Mouse (Mus musculus) right cerebral cortex, postnatal 10 days (tissue): ENCODE data around the gene Tbx15.
A peak's percentile ranks its signal among the peaks of the same experiment; 100 is the strongest.

Experiments used
- DNase-seq, 2 experiments: peaks; one replicate each; pipeline ENCODE4 v3.0.0; 2021; ENCODE audit warnings: low spot score in 2 of 2

Tbx15 gene

DNA sequence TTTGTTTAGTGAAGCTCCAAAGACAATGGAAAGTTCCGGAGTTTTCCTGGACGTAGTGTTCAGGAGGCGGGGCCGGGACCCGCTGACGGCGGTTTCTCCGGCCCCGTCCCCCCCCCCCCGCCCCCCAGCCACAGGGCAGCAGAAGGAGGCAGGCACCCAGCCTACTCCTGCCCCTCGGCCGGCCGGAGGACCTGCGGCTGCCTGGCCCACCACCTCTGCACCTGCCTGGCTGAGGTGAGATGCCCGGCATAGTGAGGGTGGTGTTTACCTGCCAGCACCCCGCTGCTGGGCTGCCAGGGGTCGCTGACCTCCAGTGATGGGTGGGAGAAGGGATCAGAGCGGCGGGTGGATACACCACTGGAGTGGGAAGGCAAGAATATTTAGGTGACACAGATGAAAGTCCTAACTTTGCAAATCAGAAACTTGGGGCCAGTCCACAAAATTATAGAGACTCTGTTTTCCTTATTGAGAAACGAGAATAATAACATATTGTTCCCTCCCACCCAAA, at the start of gene Tbx15:
TSS of gene Tbx15 (plus strand) at position 169 of the 508 bp plus-strand sequence.
- DNase-seq: no peak

DNA sequence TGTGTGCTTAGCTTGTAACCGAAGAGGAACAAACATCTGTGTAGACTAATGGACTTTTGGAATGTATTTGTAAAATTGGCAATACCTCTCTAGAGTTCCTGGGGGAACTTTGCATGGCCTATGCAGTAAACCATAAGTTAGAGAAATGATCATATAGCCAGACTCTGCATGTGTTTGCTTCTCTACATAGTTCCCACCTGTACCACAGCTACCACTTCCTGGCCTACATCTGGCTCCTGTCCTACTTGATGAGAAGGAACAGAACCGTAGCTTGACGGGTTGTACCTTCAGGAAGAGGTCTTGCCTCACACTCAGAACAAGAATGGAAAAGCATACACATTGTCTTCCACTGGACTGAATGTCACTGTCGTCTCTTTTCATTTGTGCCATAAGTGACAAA, 46.6 kb upstream of the Tbx15 start:
- no peak for DNase-seq

DNA sequence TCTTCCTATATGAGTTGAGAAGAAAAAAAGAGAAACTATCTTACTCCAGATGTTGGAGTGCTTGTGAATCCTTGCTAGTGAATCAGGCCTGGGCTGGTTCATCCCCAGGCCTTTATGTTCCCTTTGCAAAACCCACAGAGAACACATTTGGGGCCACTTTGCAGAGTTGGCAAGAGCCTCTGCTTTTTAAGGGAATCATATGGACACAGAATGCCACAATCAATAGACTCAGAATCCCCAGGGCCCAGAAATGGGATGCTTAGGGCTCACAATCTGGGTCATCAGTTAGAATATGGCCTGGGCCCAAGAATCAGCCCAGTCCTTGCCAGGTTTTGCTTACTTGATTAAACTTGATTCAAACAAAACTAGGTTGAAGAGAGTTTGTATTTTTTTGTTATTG, 36.9 kb upstream of the Tbx15 start:
- no peak for DNase-seq

DNA sequence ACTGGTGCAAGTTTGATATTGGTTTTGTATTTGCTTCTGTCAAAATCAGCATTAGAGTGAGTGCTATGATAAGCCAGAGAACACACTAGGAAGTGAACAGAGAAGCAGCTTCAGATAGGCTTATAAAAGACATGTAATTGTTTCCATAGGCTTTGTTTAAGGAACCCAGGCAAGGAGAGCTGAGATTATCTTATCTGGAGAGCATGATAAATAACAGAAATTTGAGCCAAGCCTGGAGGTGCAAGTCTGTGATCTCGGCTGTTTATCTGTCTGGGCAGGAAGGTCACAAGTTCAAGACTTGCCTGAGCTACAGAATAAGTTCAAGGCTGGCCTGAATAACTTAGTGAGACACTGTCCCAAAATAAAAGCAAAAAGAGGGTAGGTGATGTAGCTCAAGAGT, 31.8 kb upstream of the Tbx15 start:
- no peak for DNase-seq

DNA sequence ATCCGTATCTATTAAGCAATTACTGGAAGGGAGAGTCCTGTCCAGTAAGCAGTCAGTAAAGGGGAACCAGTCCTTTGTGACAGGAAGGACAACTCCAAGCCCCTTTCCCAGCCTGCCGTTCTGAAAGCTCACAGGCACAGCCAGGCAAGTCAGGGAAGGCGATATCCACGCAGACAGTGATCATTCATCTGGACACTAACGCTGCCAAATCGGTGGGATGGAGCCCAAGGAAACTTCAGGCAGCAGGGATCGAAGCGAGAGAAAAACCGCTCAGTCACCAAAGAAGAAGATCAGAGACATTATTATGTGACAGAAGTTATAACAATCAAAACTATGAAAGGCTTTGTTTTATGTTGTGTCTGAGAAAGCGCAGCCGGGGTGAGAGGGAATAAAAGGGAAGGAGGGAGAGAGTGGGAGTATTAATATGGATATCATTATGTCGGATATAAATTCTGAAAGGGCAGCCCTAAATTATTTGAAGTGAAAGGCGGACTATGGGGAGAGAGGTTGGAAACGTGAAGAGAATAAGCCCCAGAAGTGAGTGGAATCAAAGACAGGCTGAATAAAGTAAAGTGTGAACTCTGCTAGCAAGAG, 29.0 kb upstream of the Tbx15 start:
- no peak for DNase-seq

DNA sequence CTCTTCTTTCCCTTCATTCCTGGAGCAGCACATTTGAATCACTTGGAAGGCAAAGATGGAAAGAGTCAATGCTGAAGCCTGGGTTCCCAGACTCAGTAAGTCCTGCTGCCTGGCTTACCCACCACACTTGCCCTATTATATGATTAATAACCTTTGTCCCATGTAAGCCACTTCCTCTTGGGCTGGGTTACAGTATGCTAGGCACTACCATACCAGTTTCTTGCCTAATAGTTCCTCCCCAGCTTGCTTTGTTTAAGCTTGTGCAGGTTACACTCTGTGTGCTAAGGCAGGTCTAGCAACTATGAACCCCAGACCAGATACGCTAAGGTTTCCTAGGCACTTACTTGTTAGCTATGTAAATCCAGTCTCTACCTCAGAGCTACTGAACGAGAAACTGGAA, 12.4 kb upstream of the Tbx15 start:
- DNase-seq: no peak

DNA sequence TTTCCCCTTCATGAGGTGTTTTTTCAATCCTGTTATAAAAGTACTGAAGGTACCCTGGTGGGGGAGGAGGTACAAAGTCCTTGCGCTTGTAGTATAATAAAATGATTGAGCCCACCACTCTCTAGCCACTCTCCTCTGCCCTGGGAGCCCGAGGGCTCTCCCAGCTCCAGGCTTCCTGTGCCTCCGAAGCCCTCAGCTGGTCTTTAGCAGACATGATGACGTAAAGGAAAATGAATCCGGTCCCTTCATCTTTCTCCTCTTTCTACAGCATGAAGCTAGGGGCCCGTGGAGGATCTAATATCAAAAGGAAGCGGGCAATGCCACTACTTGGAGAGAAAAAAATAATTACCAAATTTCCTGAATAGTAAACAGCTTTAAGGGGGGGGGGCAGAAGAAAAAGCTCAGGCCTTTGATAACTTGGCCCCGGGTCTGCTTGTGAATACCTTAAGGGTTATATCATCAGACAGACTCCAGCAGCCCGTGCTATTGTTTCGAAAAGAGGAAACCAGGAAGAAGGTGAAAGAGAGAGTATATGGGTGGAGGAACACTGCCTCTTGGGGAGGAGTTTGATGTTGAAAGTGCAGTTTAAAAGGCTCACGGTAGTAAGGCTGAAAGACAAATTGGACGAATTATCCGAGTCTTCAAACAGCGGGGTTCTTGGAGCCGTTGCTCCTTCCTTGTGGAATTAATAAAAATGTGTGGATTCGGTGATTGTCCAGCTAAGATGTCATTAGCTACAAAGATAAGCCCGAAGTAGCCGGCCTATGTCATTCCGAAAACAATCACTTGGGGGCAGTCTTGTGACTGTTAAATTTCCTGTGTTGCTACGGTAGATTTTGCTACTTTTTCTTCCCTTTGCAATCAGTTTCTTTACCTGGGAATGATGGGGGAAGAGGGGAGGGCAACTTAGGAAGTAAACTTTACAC, 6.5 kb upstream of the Tbx15 start:
- DNase-seq: peak in 1 of 2 experiments; percentile 45

DNA sequence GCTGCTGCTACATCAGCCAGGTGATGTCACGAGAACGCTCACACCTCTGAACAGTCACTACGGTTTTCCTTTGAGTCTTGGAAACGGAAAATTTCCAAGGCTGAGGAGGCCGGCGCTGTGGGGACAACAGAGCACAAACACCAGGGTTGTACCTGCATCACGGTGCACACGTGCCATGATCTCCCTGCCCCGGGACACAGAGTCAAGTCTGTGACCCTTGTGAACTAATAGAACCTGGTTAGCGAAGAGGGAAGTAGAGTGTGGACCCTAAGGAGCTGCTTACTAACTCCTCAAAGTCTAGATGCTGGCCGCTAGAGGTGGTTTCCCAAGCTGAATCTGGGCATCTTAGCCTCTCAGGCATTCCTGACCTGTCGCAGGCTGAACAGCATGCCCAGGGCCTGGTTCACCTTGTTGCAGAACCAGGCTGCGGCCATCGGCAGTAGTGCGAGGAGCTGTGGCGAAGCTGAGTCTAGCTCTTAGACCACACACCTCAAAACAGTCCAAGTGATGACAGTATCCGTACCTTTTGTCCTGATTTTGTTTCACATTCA, 5.8 kb upstream of the Tbx15 start:
- DNase-seq: no peak

DNA sequence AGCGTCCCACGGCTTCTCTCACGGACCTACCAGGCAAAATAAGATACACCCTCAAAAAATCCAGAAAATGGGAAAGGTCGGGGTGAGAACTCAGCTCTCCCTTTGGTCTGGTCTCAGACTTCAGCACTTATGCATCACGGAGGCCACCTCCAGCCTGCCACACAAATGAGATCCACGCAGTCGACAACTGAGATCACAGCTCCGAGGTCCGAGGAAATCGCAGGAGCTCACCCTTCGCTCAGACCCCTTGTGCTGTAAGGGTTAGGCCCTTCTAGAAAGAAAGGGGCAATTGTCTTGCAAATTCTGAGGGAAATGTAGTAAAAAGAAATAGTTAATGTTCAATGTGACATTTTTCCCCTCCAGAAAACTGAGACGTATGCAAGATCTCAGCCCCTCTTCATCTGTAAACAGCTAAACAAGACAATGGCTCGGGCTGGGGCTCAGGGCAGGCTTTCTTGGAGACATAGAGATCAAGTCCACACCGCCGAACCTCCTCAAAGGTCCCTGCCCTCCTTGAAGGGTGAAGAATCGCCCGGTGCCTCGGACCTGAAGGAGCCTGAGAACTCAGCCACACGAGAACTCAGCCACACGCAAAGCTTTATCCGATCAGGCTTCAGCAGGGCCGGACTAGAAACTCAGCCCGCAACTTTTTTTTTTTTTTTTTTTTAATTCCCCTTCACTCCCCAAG, 4.9 kb upstream of the Tbx15 start:
- no peak for DNase-seq

DNA sequence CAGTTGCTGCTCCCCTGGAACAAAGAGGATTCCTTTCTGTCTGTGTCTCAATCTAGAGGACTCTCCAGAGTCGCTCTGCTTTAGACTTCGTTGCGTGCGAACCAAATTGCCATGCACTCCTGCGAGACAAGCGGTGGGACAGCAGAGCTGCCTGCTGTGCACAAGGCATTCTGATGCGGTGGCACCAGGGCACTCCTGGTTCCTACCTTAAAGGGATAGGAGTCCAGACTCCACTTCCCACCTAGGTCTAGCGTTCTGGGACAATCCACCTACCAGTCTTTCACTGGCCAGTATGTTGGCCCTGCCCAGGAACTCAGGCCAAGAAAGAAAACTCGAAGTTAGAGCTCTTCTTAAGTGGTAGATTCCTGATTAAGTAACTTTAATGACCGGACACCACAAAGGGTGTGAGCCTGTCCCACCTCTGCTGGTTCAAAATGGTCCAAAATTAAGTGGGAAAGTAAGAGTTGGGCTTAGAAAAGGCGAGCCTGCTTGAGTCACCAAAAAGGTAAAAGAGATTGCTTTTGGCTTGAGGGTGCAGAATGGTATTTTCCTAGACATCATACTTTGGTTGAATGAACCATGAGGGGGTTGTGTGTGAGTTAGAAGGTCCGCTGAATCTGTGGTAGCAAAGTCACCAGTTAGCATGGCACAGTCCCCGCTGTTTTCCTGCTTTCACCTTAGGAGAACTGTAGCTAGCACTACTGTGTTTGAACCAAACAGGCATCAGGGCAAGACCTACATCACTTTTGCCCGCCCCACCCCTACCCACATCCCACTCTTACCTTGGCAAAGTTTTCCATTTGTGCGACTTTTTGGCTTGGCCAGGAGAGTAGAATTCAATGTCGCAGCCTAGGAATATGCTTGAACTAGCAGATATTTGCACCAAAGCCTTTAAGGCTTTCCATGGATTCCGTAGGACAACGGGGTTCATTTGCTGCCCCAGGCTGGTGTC, 4.1 kb upstream of the Tbx15 start:
- DNase-seq: no peak

DNA sequence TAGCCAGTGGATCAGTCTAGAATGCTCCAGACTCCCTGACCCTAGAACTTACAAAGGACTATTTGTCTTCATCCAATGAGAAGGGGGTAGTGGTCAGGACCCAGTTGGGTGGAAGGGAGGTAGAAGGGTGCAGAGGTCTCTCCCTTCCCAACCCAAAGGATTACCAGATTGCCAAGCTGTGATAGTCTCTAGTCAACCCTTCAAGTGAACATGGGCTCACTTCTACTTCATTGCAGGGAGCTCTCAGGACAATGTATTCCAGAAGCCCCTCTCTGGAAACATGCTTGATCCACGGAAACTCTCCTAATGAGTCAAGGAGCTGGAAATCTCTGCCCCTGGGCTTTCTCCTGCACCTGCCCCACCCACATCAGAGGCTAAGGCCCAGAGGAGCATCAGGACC, 1.5 kb upstream of the Tbx15 start:
- DNase-seq: no peak

DNA sequence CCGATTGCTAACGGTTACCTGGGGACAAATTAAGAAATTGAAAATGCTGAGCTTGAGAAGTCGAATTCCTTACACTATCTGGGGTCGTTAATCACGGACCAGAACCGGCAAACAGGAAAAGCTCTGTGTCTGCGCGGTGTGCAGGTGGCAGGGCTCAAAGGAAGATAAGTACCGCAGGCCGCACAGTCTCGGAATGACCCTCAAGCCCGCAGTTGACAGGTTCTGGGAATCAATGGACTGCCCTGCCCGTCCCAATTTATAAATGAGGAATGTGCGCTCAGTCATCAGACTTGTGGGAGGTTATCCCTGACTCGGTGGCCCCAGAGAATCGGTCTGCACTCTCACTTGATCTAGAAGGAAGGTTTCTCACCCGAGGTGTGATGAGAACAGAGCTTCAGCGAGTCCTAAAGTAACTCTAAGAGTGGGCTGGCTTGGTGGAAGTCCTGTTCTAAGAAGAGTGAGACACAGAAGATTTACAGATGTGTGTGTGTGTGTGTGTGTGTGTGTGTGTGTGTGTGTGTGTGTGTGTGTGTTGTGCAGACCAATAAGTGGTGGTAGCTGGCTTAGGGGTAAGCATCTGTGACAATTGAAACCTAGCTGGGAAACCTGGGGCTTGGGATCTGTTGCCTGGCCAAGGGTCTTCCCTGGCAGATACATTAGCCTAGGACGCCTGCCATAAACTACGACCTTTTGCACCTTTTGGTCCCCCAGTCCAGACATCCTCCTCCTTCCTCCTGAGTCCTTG, 708 bp upstream of the Tbx15 start:
- DNase-seq: no peak

DNA sequence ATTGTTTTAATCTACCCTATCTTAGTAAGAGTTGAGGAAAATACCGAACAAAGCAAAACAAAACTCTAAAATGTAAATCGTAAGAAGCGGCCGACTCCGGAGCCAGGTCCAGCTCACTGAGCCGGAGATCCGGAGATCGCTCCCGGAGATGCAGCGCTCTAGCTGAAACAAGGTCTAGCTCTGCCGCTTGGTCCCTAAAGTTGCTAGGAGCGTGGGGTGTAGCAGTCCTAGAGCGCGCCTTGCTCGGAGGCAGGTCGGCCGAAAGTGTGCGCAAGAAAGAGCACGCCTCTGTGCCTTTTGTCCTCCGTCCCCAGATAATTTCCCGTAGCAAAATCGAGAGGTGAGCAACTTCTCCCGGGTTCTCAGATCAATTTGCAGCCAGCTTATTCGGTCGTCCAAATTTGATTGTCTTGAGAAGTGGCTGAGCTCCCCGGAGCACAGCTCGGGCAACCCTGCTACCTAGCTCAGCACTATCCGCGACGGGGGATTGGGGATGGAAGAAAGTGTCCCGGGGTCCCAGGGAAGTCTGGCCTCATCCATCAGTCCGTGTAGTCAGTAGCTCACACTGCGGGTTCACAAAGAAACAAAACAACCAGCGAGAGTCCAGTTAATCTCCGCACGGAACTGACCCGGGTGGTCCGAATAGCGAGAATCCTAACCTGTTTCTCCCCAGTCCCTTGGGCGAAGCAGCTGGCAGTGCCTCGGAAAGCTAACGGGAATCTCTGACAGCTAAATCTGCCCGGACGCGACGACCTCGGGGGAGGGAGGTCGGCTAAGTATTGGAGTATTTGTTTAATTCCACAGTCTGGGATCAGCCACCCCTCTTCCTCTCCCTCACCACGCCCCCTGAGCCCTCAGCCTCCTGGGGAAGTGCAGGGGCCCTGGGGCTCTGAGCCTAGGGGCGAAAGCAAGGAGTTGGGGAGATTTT, 894 bp downstream of the Tbx15 start:
- no peak for DNase-seq

DNA sequence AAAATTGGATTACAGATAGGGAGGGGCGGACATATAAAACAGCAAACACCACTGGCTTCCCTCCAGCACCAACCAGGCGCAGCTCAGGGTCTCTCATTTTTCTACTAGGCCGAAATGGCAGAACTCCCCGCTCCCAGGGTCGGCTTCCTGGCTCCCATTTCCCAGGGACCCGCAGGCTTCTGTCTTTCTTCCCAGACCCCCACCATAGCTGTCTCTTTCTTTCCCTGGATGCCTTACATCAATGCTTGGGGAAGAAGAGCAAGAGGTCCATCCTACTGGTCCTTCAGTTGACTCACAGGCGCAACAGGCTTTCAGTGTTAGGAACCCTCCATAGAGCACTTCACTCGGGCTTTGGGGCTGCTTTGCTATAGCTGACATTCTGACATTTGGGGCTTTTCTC, 2.3 kb downstream of the Tbx15 start:
- no peak for DNase-seq

DNA sequence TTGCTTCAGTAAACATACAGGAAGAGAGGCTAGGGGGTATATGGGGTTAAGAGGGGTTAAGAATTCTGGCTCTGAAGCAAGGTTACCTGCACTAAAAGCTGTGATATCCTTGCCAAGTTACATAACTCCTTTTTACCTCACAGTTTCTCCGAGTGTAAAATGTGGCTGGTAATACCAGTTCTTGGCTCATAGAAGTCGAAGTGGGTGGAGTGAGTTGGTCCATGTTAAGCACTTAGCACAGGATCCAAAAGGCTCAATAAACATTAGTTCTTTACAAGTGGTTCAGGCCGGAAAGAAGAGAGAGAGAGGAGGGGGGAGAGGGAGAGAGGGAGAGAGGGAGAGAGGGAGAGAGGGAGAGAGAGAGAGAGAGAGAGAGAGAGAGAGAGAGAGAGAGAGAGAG, 5.2 kb downstream of the Tbx15 start:
- DNase-seq: no peak

DNA sequence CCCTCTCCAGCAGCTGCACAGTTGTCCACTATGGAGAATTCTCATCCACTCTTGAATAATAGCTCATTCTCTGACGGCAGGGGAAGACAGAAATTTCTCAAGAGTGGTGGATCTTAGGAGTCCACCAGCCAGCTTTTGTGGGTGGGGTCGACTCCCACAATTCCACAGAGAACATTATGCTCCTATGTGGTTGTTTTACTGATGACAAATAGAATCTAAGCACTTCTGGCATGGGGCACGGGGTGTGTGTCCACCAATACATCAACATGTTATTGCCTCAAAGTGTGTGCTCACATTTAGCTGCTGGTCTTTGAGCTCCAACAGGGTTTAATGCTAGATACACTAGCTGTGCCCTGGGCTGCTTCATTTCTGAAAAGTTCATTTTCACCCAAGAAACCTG, 6.4 kb downstream of the Tbx15 start:
- no peak for DNase-seq

DNA sequence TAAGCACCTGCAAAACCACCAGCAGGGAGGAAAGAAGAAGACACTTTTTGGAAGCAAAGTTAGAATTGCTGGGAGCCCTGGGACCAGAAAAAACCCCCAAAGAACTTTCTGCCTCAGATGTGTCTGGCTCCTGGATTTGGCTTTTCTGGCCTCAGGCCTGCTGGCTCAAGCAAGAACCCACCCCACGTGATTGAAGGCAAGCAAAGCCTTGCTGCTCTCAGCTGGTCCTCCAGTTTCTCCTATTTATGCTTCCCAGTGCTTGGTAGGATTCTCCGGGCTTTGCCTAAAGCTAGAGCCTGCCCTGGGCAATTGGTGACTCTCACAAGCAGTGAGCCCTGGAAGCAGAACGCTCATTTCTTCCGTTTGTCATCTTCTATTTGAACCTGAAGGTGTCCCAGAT, 7.4 kb downstream of the Tbx15 start:
- DNase-seq: no peak

DNA sequence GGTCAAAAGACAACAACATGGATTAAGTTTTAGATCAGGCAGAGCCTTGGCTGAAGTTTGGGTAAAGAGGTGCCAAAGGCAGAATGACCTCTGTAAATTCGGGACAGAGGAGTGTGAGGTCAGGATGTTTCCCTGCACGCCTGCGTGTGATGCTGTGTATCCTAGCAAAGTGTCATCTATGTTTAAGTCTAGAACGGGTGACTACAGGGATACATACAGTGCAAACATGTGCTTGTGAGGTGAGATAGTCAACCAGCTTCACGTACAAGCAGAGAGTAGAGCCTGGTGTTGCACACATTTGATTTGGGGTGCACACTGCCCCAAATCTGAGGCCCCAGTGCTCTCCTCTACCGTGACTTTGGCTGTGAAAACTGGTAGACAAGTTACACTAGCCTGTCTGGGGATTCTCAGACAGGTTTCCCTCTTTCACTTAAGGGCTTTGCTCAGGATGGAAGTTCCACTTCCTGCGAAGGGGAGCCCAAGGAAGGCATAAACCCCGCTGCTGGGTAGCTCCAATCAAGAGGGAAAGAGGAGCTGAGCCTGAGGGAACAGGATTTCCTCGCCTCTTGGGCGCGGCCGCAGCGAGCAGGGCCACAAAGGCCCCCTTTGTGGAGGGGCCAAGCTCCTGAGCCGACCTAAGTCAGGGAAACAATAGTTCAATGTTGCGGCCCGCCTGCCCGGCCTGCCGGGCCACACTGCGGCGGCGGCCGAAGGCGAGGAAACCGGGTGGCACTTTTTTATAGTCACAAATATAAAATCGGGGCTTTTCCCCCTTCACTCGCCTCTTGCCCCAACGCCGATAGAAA, 8.0 kb downstream of the Tbx15 start:
- no peak for DNase-seq
